In the genomic region with DNA sequence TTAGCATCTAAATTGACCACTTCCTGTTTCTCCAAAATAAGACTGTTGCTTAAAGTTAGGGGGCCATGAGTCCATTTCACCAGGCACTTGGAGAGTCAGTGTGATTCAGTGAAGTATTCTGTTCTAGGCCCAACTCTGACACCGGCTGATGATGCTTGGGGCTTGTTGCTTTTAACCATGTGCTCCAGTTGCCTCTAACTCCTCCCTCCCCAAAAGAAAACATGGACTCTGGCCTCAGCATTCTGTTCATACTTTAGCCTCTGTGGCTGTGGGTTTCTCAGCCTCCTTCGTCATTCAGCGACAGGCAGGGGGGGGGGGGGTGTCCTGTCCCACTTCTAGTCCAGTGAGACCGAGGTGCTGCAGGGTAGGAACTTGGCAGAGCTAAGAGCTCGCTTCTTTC, we compare ENCODE assay signal across 9 mouse cellular contexts.
DNase-seq lines count a peak whose midpoint lies in the region; ATAC-seq and TF ChIP-seq lines count a peak whose summit lies in the region.
"Had no signal": no experiment of that assay in that cellular context is flagged by ENCODE, and none has a peak within 500 bp of the region (broad histone marks: within the 10 kb centered on the region; RNA-seq: fewer than 3 reads in every experiment).

No protein-coding gene starts in this region.

- TF ChIP-seq CTCF in layer of hippocampus, adult 2 months (conservative IDR thresholded peaks at IDR 0.05) = no peak

- H3K27me3 ChIP-seq in forebrain, embryonic 16.5 days (replicated peaks; ENCODE audit: control insufficient read depth, insufficient read depth, low read length) = no peaks in the 10 kb centered on the region
- H3K27me3 ChIP-seq in neural tube, embryonic 13.5 days = no peaks in the 10 kb centered on the region

- peak overlapping the region; percentile 64; the same call in 1 of the 2 replicates for H3K27ac ChIP-seq in layer of hippocampus, adult 2 months
- no peak overlapping the region for H3K27ac ChIP-seq in forebrain, embryonic 16.5 days (ENCODE audit: low read length)
- no peak overlapping the region for H3K27ac ChIP-seq in neural tube, embryonic 13.5 days (replicated peaks)

- H3K9me3 ChIP-seq in forebrain, embryonic 16.5 days (ENCODE audit: control insufficient read depth, low read length) = no peaks in the 10 kb centered on the region
- no peaks in the 10 kb centered on the region for H3K9me3 ChIP-seq in neural tube, embryonic 13.5 days

- H3K9ac ChIP-seq in forebrain, embryonic 16.5 days (replicated peaks; ENCODE audit: low read depth, low read length) = peak overlapping the region; percentile 56; the same call in 1 of the 2 replicates
- H3K9ac ChIP-seq in neural tube, embryonic 13.5 days = peak overlapping the region; percentile 65; the same call in 1 of the 2 replicates

- peak overlapping the region; percentile 49 for H3K4me3 ChIP-seq in layer of hippocampus, adult 2 months
- H3K4me3 ChIP-seq in forebrain, embryonic 16.5 days (replicated peaks; ENCODE audit: low read length) = peak overlapping the region; percentile 41
- H3K4me3 ChIP-seq in neural tube, embryonic 13.5 days = peak overlapping the region; percentile 32; the same call in 1 of the 2 replicates
- H3K4me3 ChIP-seq: myocyte had no signal

- WGBS in forebrain, embryonic 16.5 days = 85% methylated on average over 5 of the region's 5 CpGs
- WGBS in neural tube, embryonic 13.5 days = 79% methylated on average over 5 of the region's 5 CpGs

- peaks cover 6% of the 10 kb centered on the region for H3K4me1 ChIP-seq in forebrain, embryonic 16.5 days (replicated peaks; ENCODE audit: control insufficient read depth, insufficient read depth, low read length)
- H3K4me1 ChIP-seq in neural tube, embryonic 13.5 days (replicated peaks) = 0 out of 2 replicates have a peak, but pooled peaks cover 6% of the 10 kb centered on the region

- no peaks in the 10 kb centered on the region for H3K36me3 ChIP-seq in forebrain, embryonic 16.5 days (ENCODE audit: control insufficient read depth, insufficient read depth)
- H3K36me3 ChIP-seq in neural tube, embryonic 13.5 days = no peaks in the 10 kb centered on the region

- DNase-seq in layer of hippocampus, adult 2 months (ENCODE audit: low spot score in 2 of 2) = no peak
- no peak for DNase-seq in layer of hippocampus, adult 11-12 months (ENCODE audit: low spot score)
- DNase-seq in kidney, postnatal 4 days = peak; percentile 5 to 16
- DNase-seq in layer of hippocampus, postnatal 14 days (ENCODE audit: low spot score in 2 of 2) = no peak
- DNase-seq in layer of hippocampus, adult 8-10 months (ENCODE audit: low spot score in 2 of 2) = no peak

- ATAC-seq in forebrain, embryonic 16.5 days = peak; percentile 17; the same call in 1 of the 2 replicates
- ATAC-seq in neural tube, embryonic 13.5 days (ENCODE audit: low read depth) = 0 out of 2 replicates have a peak, but pooled peaks have one; percentile 17
- no peak for ATAC-seq in megakaryocyte progenitor cell, adult 5-6 weeks (replicated peaks; ENCODE audit: poor library complexity)

- peak overlapping the region; percentile 61 for H3K4me2 ChIP-seq in forebrain, embryonic 16.5 days (ENCODE audit: low read length)
- H3K4me2 ChIP-seq in neural tube, embryonic 13.5 days = peak overlapping the region; percentile 55

Comparison
In these comparisons a context has a peak if more than half of its experiments do, and no peak if none do; other contexts are left out.
1. DNase-seq: peak in kidney, postnatal 4 days (2 of 2); none in layer of hippocampus, adult 2 months (0 of 2), layer of hippocampus, adult 11-12 months (single experiment), layer of hippocampus, postnatal 14 days (0 of 2) and layer of hippocampus, adult 8-10 months (0 of 2).
2. Peak in every context shown above with its lines, with median percentiles within 50 percentile points of each other: H3K4me3 ChIP-seq.